Mouse (Mus musculus) T-cell, adult 2 months (primary cell): ENCODE measurements around the gene Izumo2.
"Not testable (repeated sequence)": the region's sequence is repeated elsewhere in the genome, so short reads cannot be mapped to it uniquely, and the experiment has no call there.

Experiments used
- DNase-seq: peaks from one replicate; pipeline ENCODE4 v3.0.0; 2022; ENCODE audit warnings: low spot score

Gene Izumo2

DNA sequence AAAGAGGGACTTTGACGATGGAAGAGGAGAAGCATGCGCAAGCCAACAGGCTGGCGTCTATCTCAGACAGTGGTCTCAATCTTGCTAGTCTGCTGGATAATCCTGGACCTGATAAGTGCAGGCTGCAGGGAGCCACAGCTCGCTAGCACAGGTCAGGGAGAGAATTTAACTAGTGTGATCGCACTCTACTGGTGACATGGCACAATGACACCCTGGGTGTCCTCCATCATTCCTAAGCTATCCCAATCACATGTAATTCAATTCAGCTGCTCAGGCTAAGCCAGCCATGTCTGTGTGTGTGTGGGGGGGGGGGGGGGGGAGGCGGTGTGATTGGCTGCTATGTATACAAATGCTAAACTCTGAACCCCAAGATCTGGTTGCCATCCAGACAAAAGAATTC is 6.6 kb upstream of the Izumo2 start:
- no peak for DNase-seq

DNA sequence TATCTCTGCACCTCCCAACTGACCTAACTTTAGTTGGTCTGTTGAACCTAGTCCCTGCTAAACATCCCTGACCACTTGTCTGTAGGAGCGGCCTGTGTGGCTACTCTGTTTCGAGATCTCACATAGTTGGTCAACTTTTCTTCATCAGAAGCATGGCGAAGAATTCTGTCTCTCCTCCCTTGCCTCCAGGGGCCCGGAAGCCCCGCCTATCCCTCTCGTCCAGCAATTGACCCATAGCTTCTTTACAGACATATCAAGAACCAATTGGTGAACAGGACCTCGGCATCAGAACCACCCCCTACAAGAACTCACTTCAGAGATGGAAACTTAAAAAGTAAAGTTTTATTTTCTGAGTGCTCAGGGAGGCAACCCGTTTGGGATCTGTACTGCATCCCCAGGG is 5.6 kb upstream of the Izumo2 start:
- DNase-seq = no peak

DNA sequence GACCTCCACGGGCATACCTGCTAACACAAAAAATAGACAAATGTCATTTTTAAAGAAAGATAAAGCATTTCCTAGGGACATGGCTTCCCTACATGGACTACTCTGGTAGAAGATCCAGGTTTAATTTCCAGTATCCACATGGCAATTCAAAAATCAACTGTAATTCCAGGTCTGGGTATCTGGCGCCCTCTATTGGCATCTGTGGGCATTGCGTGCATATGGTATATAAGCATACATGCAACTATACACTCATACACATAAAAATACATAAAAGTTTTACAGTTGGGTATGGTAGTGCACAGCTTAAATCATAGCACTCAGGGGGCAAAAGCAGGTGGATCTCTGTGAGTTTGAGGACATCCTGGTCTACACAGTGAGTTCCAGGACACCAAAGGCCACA is 4.2 kb upstream of the Izumo2 start:
- no peak for DNase-seq

DNA sequence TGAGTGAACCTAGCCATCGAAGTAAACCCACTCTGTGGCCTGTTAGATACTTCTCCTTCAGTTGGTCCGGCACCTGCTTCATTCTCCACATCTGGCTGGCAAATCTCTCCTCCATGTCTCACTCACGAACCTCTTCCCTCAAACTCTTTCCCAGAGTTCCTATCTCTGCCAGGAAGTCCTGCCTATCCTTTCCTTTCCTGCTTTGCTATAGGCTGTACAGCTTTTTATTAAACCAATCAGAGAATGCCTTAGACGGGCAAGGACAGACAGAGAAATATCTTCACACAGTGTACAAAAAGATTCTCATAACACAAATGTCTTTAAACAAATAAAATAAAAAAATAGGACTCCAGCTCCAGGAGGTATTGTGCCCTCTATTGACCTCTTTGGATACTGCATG is 3.5 kb upstream of the Izumo2 start:
- no peak for DNase-seq

DNA sequence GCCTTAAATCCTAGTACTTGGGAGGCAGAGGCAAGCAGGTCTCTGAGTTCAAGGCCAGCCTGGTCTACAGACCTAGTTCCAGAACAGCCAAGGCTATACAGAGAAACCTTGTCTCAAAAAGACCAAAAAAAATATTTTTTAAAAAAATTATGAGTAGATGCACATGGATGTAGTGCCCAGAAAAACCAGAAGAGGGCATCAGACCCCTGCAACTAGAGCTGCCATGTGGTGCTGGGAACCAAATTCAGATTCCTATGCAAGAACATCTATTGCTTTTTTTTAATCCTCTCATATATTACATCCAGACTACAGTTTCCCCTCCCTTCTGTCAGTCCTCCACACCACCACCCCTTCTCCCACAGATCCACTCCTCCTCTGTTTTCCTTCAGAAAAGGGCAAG is 2.2 kb upstream of the Izumo2 start:
- no peak for DNase-seq

DNA sequence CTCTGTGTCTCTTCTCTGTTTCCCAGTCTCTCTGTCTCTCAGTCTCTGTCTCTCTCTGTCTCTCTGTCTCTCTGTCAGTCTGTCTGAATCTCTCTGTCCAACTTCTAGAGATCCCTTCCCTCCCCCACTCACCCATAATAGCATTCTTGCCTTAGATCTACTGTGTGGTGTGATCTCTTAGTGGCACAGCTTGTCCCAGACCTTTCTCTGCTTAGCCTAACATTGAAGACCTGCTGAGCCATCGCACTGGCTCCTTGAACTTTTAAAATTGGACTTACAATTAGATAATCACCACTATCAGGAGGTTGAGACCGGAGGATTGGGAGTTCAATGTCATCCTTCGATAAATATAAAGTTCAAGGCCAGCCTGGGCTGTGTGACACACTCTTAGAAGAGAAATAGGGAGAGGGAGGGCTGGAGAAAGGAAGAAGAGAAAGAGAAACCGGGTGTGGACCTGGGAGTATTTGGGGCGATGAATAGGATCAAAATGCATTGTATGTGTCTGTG is 1.3 kb upstream of the Izumo2 start:
- DNase-seq = no peak

DNA sequence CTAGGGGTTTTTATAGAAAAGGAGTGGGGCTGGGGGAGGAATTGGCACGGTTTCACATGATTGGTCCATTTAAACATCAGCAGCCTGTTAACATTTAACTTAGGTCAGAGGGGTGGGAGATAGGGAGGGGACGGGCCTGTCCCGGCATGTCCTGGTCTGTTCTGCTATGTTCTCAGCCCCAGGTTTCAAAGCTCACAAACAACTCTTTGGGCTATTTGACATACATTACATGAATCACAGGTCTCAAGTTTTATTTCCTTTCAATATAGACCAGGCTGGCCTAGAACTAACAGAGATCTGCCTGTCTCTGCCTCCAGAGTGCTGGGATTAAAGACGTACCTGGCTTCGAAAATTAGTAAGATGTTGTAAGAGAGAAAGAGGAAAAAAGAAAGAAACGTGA is 449 bp upstream of the Izumo2 start:
- DNase-seq = not testable (repeated sequence)

DNA sequence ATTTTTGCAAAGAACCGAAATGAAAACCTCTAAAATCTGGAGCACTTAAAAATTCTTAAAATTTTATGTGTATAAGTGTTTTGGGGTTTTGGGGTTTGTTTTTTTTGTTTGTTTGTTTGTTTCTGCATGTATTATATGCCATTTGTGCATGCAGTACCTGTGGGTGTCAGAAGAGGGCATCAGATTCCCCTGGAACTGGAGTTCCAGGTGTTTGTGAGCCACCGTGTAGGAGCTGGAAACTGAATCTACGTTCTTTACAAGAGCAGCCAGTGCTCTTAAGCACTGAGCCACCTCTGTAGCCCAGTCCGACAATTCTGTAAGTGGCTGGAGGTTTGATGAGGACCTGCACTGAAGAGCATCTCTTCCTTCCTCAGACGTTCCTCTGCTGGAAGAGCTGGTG is 1.3 kb downstream of the Izumo2 start:
- DNase-seq = no peak

DNA sequence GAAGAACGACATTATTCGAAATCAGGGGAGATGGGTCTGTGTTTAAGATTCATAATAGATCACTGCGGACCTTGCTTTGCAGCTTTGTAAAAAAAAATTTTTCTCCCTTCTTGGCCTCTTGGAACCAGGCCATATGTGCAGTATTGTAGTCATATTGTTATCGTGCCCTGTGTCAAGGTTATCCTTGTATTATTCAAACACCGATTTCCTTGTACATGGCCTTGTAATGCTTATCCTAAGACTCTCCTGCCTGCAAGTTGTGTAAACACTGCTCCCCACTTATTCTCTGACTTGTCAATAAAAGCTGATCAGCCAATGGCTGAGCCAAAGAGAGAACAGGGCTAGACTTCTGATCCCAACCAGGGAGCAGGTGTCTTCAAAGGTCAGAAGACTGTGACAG is 13.5 kb downstream of the Izumo2 start:
- DNase-seq = no peak

DNA sequence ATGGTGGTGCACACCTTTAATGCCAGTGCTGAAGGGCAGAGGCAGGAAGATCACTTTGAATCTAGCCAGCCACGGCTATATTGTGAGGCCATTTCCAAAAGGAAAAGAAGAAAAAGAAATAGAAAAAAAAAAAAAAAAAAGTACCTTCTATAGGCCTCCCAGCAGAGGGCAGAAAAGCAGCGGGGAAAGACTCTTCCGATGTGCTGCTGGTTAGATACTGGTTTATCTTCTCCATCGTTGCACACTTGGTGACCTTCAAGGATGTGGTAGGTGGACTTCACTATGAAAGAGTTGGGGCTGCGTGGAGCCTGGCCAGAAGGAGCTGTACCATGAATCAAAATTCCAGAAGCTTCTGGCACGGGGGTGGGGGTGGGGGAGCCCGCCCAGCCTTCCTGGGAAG is 15.8 kb downstream of the Izumo2 start:
- no peak for DNase-seq

DNA sequence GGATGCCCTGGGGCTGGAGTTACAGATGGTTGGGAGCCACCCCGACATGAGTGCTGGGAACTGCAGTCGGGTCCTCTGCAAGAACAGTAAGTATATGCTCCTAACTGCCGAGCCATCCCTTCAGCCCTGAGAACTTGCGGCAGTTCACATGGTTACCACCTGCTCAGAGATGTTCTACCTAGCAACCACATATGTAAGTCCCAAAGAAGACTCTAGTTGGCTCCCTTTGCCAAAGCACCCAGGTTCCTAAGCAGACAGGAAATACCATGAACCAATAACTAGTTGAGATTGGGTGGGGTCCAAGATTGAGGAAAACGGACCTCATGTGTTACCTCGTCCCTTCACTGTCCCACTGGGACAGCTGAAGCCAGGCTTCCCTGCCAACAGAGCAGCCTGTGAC is 17.8 kb downstream of the Izumo2 start:
- peak; percentile 12 for DNase-seq

DNA sequence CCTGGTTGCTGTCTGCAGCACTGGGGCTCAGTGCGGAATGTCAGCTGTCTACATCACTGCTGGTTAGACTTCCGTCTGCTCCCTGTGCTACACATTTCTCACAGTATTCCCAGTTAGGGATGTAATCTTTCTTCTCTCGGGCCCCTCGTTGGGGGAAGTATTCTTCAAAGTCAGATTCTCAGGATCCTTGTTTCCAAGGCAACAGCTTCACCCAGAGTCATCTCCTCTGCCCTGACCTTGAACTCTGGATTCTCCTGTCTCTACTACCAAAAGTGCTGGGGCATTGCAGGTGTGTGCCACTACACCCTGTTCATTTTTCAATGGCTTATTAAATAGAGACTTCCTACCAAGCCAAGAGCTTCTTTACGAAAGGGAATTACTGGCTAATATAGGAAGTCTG is 18.6 kb downstream of the Izumo2 start:
- no peak for DNase-seq

DNA sequence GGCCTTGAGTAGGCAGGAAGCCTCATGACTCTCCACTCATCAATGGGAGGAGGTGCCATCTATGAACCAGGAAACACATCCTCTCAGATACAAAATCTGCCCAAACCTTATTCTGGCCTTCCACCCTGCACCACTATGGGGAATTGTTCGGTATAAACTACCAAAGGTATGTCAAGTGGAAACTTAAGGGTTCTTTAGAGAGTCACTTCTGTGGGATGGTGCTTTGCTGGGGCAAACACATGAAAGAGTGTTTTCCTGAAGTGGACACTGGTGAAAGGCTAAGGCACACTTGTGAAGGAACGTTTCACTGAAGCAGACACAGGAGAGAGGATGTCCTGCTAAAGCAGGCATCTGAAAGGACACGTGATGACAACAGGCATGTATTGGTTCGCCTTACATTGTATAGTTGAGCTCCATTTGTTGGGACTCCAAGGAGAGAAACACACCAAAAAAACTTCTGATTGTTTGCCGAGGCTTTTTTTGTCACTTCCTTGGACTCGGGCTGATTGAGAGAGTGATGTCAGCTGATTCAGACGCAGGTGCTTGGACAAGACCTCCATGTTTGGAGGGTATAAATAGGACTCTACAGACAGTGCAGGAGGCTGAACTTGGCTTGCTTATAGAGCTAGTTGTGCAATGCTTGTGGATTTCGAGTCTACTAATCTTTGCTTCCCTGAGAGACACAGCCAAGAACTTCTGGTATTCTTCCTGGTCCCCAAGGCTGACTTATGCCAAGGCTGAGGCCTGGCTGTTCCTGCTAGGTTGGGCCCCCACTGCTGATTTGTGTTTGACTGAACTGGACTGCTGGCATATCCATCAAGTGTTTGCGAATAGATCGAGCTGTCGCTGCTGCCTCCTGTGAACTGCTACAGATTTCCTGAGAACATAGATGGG is 19.8 kb downstream of the Izumo2 start:
- no peak for DNase-seq

DNA sequence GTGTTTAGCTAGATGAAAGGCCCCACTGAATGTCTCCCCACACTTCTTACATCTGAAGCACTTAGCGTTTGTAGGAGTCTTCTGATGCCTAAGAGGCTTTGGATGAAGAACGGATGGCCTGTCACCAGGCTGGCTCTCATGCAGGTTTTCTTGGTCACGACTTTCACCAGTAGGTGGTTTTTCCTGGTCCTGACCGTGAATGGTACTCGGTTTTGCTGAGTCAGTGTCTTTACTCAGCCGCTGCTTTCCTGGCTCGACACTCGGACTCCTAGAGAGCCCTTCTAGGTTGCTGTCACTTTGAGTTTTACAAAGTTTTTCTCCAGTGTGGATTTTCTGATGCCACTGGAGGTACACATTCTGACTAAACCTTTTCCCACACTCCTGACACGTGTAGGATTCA is 25.2 kb downstream of the Izumo2 start:
- DNase-seq = no peak

DNA sequence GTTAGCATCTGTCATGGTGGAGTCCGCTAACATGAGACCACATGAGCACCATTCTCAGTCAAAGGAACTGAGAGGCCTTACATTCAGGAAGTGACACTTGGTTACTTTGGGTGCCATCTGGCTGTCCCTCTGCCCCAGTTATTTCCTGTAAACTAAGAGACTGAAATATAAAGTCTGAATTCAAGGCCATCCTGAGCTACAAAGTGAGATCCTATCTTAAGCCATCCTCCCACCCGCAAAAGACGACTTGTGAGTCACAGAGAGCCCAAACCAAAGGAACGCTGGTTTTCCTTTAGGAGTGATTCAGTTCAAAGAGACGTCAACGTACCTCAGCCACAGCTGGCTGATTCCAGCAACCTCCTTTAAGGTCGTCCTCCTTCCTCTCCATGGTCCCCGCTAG is 32.8 kb downstream of the Izumo2 start:
- DNase-seq = no peak

DNA sequence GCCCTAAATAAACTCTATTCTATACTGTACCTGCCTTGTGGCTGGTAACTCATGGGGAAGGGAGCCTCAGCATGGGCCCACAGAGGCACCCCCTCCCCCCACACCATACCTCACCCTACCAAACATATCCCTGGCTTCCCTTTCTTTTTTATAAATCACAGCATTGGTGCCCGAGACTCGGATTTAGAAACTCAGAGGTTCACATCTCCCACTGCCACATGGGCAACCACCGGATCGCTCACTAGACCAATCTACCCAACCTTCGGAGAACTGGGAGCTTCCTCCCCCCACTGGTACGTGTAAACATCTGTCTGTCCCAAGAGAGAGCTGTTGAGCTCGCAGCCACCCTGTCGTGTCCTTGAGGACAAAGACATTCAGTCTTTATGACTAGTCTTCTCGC is 35.7 kb downstream of the Izumo2 start:
- no peak for DNase-seq

DNA sequence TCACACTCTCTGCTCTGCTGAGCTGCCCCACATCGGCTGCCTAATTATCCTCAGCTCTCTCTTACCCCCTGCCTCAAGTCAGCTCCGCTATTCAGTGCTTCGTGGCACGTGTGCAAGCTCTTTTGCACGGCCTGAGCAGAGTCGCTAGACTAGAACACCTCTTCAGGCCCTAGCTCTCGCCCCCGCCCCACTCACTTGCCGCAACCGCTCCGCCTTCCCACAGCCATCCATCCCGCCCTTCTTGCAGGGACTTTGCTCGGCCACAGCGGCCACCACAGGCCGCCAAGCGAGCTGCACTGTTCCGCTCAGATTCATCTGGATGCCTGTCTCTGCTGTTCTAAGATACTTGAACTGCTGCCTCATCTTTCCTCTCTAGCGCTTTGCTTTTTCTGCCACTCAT is 36.5 kb downstream of the Izumo2 start:
- peak; percentile 86 for DNase-seq

DNA sequence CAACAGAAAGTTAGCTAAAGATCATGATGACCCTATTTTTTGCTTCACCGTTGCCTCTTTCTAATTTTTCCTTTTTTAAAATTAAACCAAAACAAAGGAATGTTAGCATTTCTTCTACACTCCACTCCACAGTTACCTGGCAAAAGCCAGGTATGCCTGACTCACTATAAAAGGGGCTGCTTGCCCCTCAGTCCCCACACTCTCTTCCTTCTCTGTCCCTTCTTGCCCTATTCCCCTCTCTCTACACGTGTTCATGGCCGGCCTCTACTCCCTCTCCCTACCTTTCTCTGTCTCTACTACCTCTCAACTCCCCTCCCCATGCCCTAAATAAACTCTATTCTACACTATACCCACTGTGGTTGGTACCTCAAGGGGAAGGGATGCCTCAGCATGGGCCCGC is 38.6 kb downstream of the Izumo2 start:
- DNase-seq = no peak

DNA sequence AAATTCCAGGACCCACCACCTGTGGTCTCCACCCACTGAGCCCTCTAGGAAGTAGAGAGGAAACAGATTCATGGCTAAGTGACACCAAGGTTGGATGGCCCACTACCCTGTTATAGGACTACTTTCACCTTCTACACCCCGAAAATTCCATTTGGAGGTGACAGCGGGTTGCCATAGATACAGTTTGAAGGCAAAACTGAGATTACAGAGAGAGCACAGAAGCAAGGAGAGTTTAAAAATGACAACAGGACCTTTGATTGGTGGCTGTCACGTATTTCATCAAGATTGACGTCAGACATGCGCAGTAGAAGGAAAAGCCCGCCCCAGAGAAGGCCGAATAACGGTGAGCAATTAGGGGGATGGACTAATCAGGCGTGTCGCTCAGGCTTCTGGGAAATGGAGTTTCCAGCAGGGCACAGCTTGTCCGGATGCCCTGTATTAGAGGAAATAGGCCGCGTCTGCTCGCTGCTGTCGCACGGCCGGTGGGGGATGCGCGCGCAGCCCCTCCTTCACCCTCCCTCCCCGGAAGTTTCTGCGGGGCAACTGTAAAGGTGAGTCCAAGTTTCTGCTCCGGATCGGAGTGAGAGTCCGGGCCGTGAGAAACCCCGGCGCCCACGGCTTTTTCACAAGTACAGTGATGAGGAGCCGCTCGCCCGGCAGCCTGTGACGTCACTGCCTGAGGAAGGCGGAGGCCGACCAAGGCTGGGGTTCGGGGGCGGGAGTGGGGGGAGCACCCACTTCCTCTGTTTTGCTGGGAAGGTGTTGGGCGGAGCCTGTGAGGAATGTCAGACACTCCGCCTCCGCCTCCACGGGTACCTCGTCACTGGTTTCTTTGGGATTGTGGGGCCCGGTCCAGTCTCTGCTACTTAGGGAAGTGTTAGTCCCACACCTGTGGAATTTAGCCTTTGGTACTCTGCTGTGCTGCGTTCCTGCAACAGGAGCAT is 39.8 kb downstream of the Izumo2 start, which contains the start of gene Vrk3:
Gene Vrk3, plus strand, starts transcription at position 313 of the 944 bp plus-strand sequence.
- DNase-seq = peak; percentile 98

DNA sequence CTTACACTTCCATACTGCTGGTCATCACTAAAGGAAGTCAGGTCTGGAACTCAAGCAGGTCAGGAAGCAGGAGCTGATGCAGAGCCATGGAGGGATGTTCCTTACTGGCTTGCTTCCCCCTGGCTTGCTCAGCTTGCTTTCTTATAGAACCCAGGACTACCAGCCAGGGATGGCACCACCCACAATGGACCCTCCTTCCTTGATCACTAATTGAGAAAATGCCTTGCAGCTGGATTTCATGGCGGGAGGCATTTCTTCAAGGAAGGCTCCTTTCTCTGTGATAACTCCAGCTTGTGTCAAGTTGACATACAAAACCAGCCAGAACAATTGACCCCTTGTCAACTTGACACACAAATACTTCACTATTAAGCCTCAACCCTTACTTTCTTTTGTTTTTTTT is 42.4 kb downstream of the Izumo2 start, which contains the start of gene Zfp473:
Gene Zfp473, minus strand, starts transcription at position 101 of the 400 bp plus-strand sequence.
- DNase-seq = not testable (repeated sequence)

DNA sequence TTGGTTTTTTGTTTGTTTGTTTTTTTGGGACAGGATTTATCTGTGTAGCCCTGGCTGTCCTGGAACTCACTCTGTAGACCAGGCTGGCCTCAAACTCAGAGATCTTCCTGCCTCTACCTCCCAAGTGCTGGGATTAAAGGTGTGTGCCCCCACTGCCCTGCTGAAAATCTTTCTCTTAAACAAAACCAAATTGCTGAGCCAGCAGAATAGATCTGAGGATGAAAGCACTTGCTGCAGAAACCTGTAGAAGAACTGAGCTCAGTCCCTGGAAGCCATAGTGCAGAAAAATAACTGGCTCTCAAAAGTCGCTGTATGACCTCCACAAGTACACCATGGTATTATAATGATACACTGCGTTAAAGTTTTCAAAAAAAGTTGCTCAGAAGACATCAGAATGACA is 48.6 kb downstream of the Izumo2 start:
- no peak for DNase-seq

DNA sequence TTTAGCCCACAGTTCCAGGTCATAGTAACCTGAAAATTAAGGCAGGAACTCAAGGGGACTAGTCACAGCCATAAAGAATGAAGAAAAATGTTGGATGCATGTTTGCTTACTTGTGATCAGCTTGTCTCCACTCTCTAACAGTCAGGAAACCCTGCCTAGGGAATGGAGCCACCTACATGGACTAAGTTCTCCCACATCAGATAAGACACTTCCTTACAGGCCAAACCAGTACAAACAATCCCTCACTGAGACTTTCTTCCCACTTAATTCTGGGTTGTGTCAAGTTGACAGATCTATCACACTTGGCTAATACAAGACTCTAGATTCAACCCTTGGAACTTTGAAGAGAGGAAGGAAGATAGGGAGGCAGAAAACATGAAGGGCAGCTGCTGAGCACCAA is 51.8 kb downstream of the Izumo2 start:
- DNase-seq = no peak

DNA sequence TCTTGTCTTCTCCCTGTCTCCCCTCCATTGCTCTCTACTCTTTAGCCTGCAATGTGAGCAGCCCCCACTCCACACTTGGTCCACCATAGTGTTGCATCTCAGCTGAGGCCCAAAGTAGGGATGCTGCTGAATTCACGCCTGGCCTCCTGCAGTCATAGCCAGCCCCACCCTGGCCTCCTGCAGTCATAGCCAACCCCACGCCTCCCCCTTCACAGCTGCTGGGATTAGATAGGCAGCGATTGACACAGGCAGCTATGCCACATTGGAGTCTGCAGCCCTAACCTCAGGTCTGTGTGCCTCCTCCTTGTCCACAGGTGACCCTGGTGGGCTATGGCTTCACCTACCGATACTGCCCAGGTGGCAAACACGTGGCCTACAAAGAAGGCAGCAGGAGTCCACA is 59.6 kb downstream of the Izumo2 start:
- no peak for DNase-seq
